Mouse (Mus musculus): ENCODE measurements around the gene Gpr155.
A peak's percentile ranks its signal among the peaks of the same experiment; 100 is the strongest.

Gpr155 gene

GRCm38 (mm10) chr2:73386356-73387046 lies at the start of gene Gpr155:
Gene Gpr155 (minus strand): TSS chr2:73386572.
- peak; percentile 99 for DNase-seq (ENCODE audit: low read depth, low spot score)

DNA sequence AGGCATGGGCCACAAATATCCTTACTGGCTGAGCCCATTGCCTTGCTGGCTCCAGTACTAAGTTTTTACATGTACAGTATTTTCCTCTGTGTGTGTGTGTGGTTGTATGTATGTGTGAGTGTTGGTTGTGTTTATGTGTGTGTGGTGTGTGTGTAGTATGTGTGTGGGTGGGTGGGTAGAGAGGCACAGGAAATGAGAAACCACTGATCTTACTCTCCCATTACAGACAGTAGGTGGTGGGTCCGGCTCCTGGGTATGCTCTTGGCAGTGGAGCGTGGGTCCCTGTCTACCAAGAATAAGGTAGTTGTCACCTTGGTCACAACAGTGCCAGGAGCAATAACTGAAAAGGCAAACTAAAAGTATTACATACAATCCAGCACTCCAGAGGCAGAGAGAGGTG lies 49.5 kb upstream of the Gpr155 start:
- no peak for DNase-seq (ENCODE audit: low read depth, low spot score)

DNA sequence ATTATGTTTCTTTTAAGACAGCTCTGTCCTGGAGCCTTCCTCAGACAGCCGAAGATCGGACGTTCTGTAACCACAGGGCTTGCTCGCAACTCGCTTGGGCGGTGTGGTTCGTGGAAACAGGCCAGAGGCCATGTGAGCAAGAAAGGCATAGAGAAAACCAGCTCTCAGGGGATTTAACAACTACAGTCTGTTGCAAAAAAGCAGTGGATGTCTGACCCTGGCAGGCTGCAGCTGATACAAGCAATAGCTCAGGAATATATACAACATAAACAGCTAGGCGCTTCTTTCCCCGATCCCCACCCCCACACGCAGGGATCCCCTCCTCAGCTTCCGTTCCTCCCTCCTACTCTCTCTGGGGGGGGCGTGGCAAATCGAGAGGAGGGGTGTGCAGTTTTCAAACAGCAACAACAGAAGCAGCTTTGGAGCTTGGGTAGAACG lies 45.6 kb upstream of the Gpr155 start:
- DNase-seq (ENCODE audit: low read depth, low spot score), result peak; percentile 31

DNA sequence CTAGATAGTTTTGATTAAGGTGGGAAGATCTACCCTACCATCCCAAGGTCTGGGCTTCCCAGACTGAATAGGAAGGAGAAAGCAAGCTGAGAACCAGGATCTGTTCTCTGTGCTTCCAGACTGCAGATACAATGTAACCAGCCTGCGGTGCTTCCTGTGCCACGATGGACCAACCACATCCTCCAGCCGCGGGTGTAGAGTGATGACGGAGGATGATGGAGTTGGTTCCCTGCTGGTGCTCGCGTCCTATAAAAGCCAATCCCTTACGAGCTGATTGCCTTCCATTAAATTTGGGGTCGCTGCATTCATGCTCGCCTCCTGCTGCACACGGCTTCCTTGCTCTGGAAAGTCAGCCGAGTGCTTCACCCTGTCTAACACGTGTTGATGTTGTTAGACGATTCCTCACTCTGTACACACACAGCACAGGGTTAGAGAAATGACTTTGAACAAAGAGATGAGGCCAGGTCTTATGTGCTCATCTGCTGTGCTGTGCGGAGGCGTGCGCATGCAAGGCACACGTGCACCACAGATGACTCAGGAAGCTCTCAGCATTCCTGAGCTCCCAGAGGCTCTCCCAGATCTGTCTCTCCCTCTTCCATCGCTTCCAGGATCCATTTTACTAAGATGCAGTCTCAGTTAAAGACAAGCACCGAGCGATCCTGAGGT lies 42.6 kb upstream of the Gpr155 start:
- DNase-seq (ENCODE audit: low read depth, low spot score), result peak; percentile 57

GRCm38 (mm10) chr2:73427293-73427692 lies 40.9 kb upstream of the Gpr155 start:
- DNase-seq (ENCODE audit: low read depth, low spot score), result peak; percentile 71

GRCm38 (mm10) chr2:73425822-73426221 lies 39.5 kb upstream of the Gpr155 start:
- DNase-seq (ENCODE audit: low read depth, low spot score), result no peak

GRCm38 (mm10) chr2:73419730-73420129 lies 33.4 kb upstream of the Gpr155 start:
- DNase-seq (ENCODE audit: low read depth, low spot score), result no peak

DNA sequence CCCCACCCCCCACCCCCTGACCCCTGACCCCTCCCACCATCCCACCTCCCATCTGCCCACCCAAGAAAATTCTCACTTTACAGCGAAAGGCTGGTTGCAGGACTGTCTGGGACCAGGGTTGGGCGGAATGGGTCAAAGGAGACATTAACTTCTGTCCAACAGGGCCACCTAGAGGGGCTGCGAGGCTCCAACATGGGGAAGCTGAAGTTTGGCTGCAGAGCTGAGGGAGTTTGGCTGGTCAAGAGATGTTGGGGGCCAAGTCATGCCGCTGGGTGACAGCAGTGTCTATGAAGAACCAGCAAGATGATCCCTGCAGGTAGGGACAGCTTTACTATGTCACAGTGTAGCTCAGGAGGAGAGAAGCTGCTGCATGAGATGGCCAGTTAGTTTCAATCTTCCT lies 32.9 kb upstream of the Gpr155 start:
- DNase-seq (ENCODE audit: low read depth, low spot score), result peak; percentile 40

DNA sequence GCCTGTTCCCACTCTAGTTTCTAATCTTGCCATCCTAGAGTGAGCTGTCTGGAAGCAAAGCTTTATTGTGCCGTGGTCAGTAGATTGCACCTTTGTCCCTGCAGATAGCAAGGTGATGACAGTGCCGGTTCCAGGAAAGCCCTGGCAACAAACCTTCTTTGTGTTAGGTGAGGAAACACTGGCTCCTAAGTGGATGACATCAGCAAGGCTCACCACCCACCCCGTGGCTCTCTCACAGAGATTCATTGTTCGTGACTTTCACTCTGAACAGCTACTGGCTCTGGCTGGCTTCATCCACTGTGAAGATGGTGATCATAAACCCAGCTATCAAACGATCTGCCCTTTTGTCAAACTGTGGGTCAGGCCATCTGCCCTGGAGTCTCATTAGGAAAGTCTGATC lies 29.5 kb upstream of the Gpr155 start:
- DNase-seq (ENCODE audit: low read depth, low spot score), result peak; percentile 38

DNA sequence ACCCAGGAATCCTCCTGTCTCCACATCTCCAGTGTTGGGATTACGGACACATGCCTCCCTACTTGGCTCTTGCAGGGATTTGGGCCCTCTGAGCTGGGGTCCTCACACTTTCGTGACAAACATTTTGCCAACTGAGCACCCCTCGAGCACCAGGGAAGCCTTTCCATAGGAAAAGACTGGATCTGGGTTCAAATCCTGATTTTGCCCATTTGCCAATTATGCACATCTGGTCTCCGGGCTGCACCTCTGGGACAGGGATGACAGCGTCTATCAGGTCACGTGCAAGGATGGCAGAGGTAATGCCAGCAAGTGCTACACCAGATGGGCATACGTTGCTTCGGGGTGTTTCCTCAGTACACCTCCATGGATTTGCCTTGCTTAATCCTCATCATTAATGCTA lies 23.7 kb upstream of the Gpr155 start:
- DNase-seq (ENCODE audit: low read depth, low spot score), result no peak

- DNase-seq (ENCODE audit: low read depth, low spot score), result no peak
Measured at GRCm38 (mm10) chr2:73407662-73408061, 21.3 kb upstream of the Gpr155 start.

DNA sequence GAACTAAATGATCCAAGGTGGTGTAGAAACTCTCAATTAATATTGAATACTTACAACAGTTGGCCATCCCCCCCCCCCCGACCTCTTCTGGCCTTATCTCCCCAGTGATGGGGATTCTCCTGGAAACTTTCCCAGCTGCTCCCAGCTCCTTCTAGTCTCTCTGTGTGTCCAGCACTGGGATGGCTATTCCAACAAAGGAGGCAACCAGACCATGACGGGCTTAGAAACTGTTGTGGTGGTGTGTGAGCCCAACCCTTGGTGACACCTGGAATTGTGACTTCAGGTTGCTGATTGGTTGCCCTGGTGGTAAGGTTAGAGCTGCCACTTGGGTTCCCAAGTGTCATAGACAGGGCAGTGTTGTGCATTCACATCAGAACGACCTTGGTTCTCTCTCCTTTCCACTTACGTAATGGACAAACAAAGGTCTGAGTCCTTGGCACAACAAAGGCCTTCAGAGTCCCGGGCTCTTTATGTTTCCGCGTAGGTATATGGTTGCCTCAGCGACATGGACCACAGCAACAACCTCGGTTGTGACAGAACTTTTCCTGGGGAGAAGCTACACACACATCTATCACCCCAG lies 20.1 kb upstream of the Gpr155 start:
- DNase-seq (ENCODE audit: low read depth, low spot score), result no peak

DNA sequence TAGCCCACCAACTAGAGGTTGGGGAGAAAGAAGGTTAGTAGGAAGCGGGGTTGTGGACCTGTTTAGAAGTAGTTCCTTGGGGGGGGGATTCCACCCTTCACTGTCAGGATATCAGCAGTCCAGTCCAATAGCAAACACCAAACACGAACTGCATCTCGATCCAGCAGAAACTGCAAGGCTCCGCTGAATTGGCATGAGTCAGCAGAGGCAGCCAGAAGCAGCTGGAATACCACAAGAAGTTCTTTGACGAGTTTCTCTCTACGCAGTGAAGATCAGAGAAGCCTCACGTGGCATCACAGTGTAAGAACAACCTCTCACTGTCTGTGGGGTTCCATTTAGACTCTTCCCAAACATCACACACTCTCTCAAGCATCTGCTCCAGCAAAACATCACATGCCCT lies 18.6 kb upstream of the Gpr155 start:
- DNase-seq (ENCODE audit: low read depth, low spot score), result no peak

GRCm38 (mm10) chr2:73404442-73404841 lies 18.1 kb upstream of the Gpr155 start:
- no peak for DNase-seq (ENCODE audit: low read depth, low spot score)

DNA sequence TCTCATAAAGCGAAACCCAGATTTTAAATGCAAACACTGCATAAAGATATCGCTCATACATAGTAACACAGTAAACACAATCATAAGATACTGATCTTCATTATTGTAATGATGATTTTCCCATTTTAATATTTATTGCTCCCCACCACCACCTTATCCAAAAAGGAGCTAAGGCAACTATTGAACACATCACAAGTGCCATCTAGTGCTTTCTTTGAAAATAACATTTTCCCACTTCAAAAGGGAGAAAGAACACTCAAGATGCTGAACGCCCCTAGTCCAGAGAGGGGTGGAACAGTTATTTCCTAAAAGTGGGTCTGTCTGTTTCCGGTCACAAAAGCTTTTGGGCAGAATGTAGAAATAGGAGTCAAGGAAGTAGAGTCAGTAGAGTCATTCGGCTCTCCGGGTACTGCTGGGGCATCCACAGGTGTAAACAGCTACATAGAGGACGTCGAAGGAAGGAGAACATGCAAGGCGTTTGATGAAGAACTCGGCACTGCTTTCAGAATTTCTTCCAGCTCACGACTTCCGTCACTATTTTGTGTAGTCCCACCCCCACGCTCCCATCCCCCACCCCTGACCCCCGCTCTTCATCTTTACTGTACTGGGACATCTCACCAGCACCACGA lies 17.1 kb upstream of the Gpr155 start:
- peak; percentile 26 for DNase-seq (ENCODE audit: low read depth, low spot score)

GRCm38 (mm10) chr2:73401689-73402088 lies 15.3 kb upstream of the Gpr155 start:
- DNase-seq (ENCODE audit: low read depth, low spot score), result no peak

DNA sequence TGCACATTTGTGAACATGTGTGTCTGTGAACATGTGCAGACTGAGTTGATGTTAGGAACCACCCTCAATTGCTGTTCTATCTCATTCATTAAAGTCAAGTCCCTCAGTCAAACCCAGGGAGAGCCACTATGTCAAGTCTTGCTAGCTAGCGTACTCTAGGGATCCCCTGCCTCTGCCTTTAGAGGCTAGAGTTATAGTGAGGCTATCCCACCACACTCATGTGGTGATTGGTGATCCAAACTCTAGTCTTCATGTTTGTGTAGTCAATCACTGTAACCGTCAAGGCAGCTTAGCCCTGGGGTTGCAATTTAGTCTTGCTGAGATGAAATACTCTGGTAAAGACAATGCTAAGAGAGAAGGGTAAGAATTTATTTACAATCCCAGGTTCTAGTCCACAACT lies 11.1 kb upstream of the Gpr155 start:
- DNase-seq (ENCODE audit: low read depth, low spot score), result no peak

GRCm38 (mm10) chr2:73396828-73397325 lies 10.5 kb upstream of the Gpr155 start:
- peak; percentile 56 for DNase-seq (ENCODE audit: low read depth, low spot score)

- DNase-seq (ENCODE audit: low read depth, low spot score), result no peak
Measured at GRCm38 (mm10) chr2:73395516-73395915, 9.1 kb upstream of the Gpr155 start.

- DNase-seq (ENCODE audit: low read depth, low spot score), result no peak
Measured at GRCm38 (mm10) chr2:73394476-73394875, 8.1 kb upstream of the Gpr155 start.

DNA sequence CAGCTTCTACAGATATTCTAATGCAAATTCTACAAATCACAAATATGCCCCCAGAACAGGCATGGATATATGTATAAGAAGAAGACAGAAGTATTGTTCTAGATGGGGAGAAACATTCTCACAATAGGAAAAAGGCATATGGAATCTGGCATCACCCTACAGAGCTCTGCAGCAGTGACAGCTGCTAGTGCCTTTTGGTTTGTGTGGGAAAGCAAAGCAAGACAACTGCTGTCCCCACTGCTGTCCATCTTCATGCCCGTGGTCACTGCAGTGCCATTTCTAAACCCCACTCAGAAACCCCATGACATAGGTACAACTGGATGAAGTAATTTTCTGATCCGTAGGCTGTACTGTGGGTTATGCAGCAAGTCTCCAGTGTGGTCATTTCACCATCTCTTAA lies 6.4 kb upstream of the Gpr155 start:
- no peak for DNase-seq (ENCODE audit: low read depth, low spot score)

DNA sequence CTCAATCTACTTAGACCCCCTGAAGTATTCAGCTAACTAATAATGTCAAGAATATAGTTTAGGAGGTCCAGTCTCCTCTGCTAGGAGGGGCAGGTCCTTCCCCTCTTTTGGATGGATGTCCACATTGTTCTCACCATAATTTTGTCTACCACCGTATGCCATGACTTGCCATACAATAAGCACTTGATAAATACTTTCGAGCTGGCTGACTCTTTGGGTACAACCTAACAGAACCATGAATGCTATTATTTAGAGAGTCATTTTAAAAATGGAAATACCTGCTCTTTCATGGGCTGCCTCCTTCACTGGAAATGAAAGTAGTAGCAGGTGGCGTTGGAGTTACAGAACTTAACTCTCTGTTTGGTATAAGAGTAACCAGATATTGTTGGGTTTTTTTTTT lies 3.6 kb upstream of the Gpr155 start:
- DNase-seq (ENCODE audit: low read depth, low spot score), result no peak

Data from 3T3-L1 (cell line).